Mouse (Mus musculus) spleen, postnatal 4 days (tissue): Measurements from ENCODE around the gene Slc38a6.

Source experiments
- DNase-seq, 2 experiments: peaks; one replicate each; pipeline ENCODE4 v3.0.0; 2022; ENCODE audit warnings: low spot score in 2 of 2

Slc38a6 gene

GRCm38 (mm10) chr12:73393018-73393417 is 106.4 kb downstream of the Slc38a6 start:
- DNase-seq = no peak

DNA sequence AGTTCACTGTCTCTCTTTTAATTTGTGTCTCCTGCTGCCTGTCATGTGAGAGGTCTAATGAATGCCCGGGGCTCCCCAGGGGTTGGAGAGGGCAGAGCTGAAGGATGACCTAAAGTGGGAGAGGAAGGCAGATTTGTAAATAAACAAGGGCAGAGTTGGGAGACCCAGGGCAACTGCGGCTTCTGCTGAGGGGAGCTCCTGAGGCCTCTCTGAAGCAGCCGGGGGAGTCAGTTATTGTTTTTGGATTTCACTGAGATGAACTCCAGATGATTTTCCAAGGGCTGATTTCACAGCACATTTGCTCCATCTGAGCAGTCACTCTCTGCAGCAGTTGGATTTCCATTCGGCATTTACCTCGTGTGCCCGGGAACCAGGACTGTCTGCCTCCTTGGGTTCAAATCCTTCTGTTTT is 107.3 kb downstream of the Slc38a6 start:
- DNase-seq = no peak

GRCm38 (mm10) chr12:73394571-73394970 is 108.0 kb downstream of the Slc38a6 start:
- DNase-seq = no peak

GRCm38 (mm10) chr12:73399426-73399825 is 112.8 kb downstream of the Slc38a6 start:
- no peak for DNase-seq

- no peak for DNase-seq
Measured at GRCm38 (mm10) chr12:73400481-73401025, 114.0 kb downstream of the Slc38a6 start.

GRCm38 (mm10) chr12:73401520-73402130 is 115.0 kb downstream of the Slc38a6 start:
- no peak for DNase-seq

DNA sequence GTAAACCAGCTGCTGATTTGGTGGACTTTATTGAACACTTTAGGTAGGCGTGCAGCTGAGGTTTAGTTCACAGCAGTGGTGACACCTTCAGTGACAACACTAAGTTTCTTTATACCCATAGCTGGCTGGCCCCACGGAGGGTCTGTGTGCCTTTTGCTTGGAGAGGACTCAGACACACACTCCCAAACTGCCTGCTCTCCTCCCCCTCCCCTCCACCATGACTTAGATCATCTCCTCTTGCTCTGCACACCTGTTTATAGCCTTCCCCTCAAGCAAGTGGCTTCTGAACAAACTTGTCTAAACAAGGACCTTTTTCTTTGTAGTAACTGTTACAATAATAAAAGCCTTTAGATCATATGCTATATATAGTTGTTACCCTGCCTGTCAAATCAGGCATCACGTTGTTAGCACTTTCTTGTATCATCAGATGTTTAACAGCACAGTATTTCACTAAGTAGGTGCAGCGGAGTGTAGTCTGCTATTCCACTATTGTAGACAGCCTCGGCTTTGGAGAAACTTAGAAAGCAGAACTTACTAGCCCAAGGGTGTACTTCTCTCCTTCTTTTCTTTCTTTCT is 115.6 kb downstream of the Slc38a6 start:
- DNase-seq = no peak

DNA sequence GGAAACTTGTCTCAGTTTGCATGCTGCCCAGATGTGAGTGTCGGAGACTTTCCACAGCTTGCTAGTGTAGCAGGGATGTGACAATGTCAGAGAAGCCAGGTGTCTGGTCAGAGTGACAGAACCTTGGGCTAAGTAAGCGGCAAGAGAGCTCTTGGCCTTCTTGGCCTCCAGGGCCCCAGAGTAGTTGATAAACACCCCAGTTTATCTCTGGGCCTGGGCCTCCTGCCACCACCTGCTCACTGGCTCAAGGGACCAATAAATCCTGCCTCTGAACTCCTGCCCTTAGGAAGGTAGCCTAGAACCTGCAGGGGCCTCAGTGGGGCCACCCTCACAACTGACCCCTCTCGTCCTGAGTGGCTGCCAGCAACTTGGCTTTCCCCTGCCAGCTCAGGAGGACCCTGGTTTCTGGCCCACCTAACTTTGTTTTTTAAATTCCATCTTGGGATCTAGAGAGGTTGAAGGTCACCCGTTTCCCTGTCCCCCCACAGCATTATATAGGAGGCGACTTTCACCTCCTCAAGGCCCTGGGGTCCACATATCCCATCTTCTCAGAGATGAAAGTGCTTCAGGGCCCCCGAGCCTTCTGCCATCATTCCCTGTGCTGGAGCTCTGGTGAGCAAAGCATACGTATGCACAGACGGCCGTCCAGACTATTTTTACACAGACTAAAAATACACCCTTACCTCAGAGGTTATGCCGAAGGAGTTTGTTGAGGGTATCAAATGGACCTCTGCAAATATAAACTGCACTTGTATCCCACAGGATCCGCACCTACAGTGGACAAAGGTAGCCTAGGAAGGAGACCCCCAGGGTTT is 116.5 kb downstream of the Slc38a6 start:
- DNase-seq = no peak
